ENCODE assay signal across 8 mouse cellular contexts in the genomic region with DNA sequence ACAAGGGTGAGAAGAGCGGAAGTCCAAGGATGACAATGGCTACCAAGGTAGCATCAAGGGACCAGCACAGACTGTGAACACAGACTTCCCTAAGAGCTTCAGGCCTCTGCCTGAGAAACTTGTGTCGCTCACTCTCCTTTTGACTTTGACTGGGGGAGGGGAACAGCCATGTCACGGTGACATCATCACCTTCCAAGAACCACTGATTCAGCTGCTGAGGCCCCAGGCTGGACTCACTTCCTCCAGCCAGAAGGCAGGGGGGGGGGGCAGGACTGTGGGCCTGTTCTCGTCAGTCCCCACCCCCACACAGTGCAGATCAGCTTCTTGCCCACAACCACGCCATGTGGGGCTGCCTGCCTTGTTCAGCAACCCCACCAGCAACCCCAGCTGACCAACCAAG. TPM values are rescaled to one million over a fixed set of nuclear protein-coding genes. Genes with fewer than 3 reads are reported as not detected.
A peak's percentile ranks its signal among the peaks of the same experiment; 100 is the strongest.
DNase-seq lines count a peak whose midpoint lies in the region; ATAC-seq and TF ChIP-seq lines count a peak whose summit lies in the region.

No protein-coding gene starts in this region.

- H3K27me3 ChIP-seq in hindbrain, embryonic 10.5 days (ENCODE audit: insufficient read depth, poor library complexity, severe bottlenecking): 0 out of 2 replicates have a peak, but pooled peaks cover 3% of the 10 kb centered on the region
- no peaks in the 10 kb centered on the region for H3K27me3 ChIP-seq in hindbrain, embryonic 13.5 days
- H3K27me3 ChIP-seq in ES-Bruce4 (ENCODE audit: control insufficient read depth, insufficient read depth, low read length, poor library complexity, severe bottlenecking): no peaks in the 10 kb centered on the region
- no peaks in the 10 kb centered on the region for H3K27me3 ChIP-seq in intestine, embryonic 15.5 days (replicated peaks)
- H3K27me3 ChIP-seq in lung, embryonic 15.5 days: no peaks in the 10 kb centered on the region

- peaks cover 56% of the 10 kb centered on the region for H3K4me1 ChIP-seq in hindbrain, embryonic 10.5 days (replicated peaks)
- peaks cover 41% of the 10 kb centered on the region for H3K4me1 ChIP-seq in hindbrain, embryonic 13.5 days (replicated peaks)
- peaks cover 6% of the 10 kb centered on the region for H3K4me1 ChIP-seq in ES-Bruce4 (ENCODE audit: control insufficient read depth, insufficient read depth, low read length)
- H3K4me1 ChIP-seq in embryonic fibroblast, embryonic 13.5 days (ENCODE audit: control insufficient read depth, insufficient read depth, low read length): peaks cover 31% of the 10 kb centered on the region
- H3K4me1 ChIP-seq in intestine, embryonic 15.5 days (replicated peaks): peaks cover 26% of the 10 kb centered on the region
- peaks cover 51% of the 10 kb centered on the region for H3K4me1 ChIP-seq in lung, embryonic 15.5 days

- H3K27ac ChIP-seq in hindbrain, embryonic 10.5 days: peak overlapping the region; percentile 78
- no peak overlapping the region for H3K27ac ChIP-seq in hindbrain, embryonic 13.5 days
- H3K27ac ChIP-seq in ES-Bruce4 (ENCODE audit: insufficient read depth, low read length): no peak overlapping the region
- peak overlapping the region; percentile 97 for H3K27ac ChIP-seq in embryonic fibroblast, embryonic 13.5 days (ENCODE audit: insufficient read depth, low read length)
- no peak overlapping the region for H3K27ac ChIP-seq in intestine, embryonic 15.5 days
- no peak overlapping the region for H3K27ac ChIP-seq in lung, embryonic 15.5 days

- WGBS in hindbrain, embryonic 10.5 days: 32% methylated on average over 5 of the region's 5 CpGs
- WGBS in hindbrain, embryonic 13.5 days: 39% methylated on average over 5 of the region's 5 CpGs
- WGBS in intestine, embryonic 15.5 days: 43% methylated on average over 5 of the region's 5 CpGs
- 54% methylated on average over 5 of the region's 5 CpGs for WGBS in lung, embryonic 15.5 days

- peak; percentile 53 for DNase-seq in hindbrain, embryonic 10.5 days (ENCODE audit: low spot score)
- DNase-seq in spleen, postnatal 36 days (ENCODE audit: low spot score in 2 of 2): peak; percentile 83 to 84
- DNase-seq in urinary bladder, adult 2 months (ENCODE audit: low spot score): no peak

- H3K4me2 ChIP-seq in hindbrain, embryonic 13.5 days: no peak overlapping the region
- no peak overlapping the region for H3K4me2 ChIP-seq in intestine, embryonic 15.5 days (replicated peaks)
- no peak overlapping the region for H3K4me2 ChIP-seq in lung, embryonic 15.5 days

- H3K36me3 ChIP-seq in hindbrain, embryonic 10.5 days: no peaks in the 10 kb centered on the region
- H3K36me3 ChIP-seq in hindbrain, embryonic 13.5 days: no peaks in the 10 kb centered on the region
- no peaks in the 10 kb centered on the region for H3K36me3 ChIP-seq in ES-Bruce4 (ENCODE audit: control insufficient read depth, insufficient read depth, low read length, poor library complexity, severe bottlenecking)
- H3K36me3 ChIP-seq in intestine, embryonic 15.5 days: no peaks in the 10 kb centered on the region
- H3K36me3 ChIP-seq in lung, embryonic 15.5 days: no peaks in the 10 kb centered on the region

- TF ChIP-seq POLR2A in ES-Bruce4 (IDR thresholded peaks at IDR 0.05; ENCODE audit: insufficient read depth, low read length): no peak
- TF ChIP-seq POLR2A in embryonic fibroblast, embryonic 13.5 days (IDR thresholded peaks at IDR 0.05; ENCODE audit: low read depth, low read length): peak; percentile 80

- TF ChIP-seq CTCF in ES-Bruce4 (IDR thresholded peaks at IDR 0.05; ENCODE audit: low read depth, low read length): no peak
- TF ChIP-seq CTCF in embryonic fibroblast, embryonic 13.5 days (IDR thresholded peaks at IDR 0.05; ENCODE audit: borderline replicate concordance, insufficient read depth, low read length): no peak

- TF ChIP-seq EP300 in ES-Bruce4 (IDR thresholded peaks at IDR 0.05; ENCODE audit: insufficient read depth, low read depth, low read length): peak; percentile 62; the same call in 1 of the 2 replicates

- no peak overlapping the region for H3K9ac ChIP-seq in hindbrain, embryonic 13.5 days
- H3K9ac ChIP-seq in ES-Bruce4 (ENCODE audit: low read depth, poor library complexity, severe bottlenecking): no peak overlapping the region
- H3K9ac ChIP-seq in intestine, embryonic 15.5 days: no peak overlapping the region
- H3K9ac ChIP-seq in lung, embryonic 15.5 days: no peak overlapping the region

- ATAC-seq in hindbrain, embryonic 13.5 days (ENCODE audit: low FRiP score): no peak
- ATAC-seq in intestine, embryonic 15.5 days: peak; percentile 45; the same call in 1 of the 2 replicates
- ATAC-seq in lung, embryonic 15.5 days (ENCODE audit: borderline replicate concordance, extremely low read depth, low FRiP score, low TSS enrichment): peak; percentile 29; the same call in 1 of the 2 replicates

- H3K4me3 ChIP-seq in hindbrain, embryonic 10.5 days: no peak overlapping the region
- H3K4me3 ChIP-seq in hindbrain, embryonic 13.5 days: no peak overlapping the region
- no peak overlapping the region for H3K4me3 ChIP-seq in ES-Bruce4 (ENCODE audit: low read depth, low read length)
- H3K4me3 ChIP-seq in embryonic fibroblast, embryonic 13.5 days (ENCODE audit: insufficient read depth, low read length): no peak overlapping the region
- H3K4me3 ChIP-seq in intestine, embryonic 15.5 days (replicated peaks): no peak overlapping the region
- no peak overlapping the region for H3K4me3 ChIP-seq in lung, embryonic 15.5 days

- H3K9me3 ChIP-seq in hindbrain, embryonic 10.5 days: no peaks in the 10 kb centered on the region
- no peaks in the 10 kb centered on the region for H3K9me3 ChIP-seq in hindbrain, embryonic 13.5 days
- H3K9me3 ChIP-seq in ES-Bruce4 (replicated peaks; ENCODE audit: control insufficient read depth, insufficient read depth, low read length, poor library complexity, severe bottlenecking): no peaks in the 10 kb centered on the region
- H3K9me3 ChIP-seq in intestine, embryonic 15.5 days: no peaks in the 10 kb centered on the region
- no peaks in the 10 kb centered on the region for H3K9me3 ChIP-seq in lung, embryonic 15.5 days

RNA-seq across cellular contexts. Expression of gene Ier5, which starts 49.3 kb away (rescaled TPM):
- 4.1 and 7.0 TPM in 2 replicates for polyA plus RNA-seq in hindbrain, embryonic 10.5 days (2016; fragmentation: Nextera tagmentation; extraction: Ambion mirVana)
- 5.5 and 8.8 TPM in 2 replicates for polyA plus RNA-seq in hindbrain, embryonic 13.5 days (2015; fragmentation: Nextera tagmentation; extraction: Ambion mirVana)
- 5.9 and 7.7 TPM in 2 replicates for polyA plus RNA-seq in ES-Bruce4 (2011; ENCODE audit: insufficient read depth, insufficient read length, low read depth, missing spikeins)
- 37.2 and 48.4 TPM in 2 replicates for polyA plus RNA-seq in embryonic fibroblast, embryonic 13.5 days (2011; ENCODE audit: insufficient read length, low read depth, missing spikeins)
- 3.8 and 4.8 TPM in 2 replicates for polyA plus RNA-seq in intestine, embryonic 15.5 days (2015; fragmentation: Nextera tagmentation; extraction: Ambion mirVana)
- polyA plus RNA-seq in lung, embryonic 15.5 days (2015; fragmentation: Nextera tagmentation; extraction: Ambion mirVana): 7.0 and 8.7 TPM in 2 replicates
- 29.7 and 40.7 TPM in 2 replicates for polyA plus RNA-seq in urinary bladder, adult 2 months (2012; rRNA removed)

Comparison
In these comparisons a context has a peak if more than half of its experiments do, and no peak if none do; other contexts are left out.
1. H3K27ac ChIP-seq: peak in hindbrain, embryonic 10.5 days (single experiment) and embryonic fibroblast, embryonic 13.5 days (single experiment); none in hindbrain, embryonic 13.5 days (single experiment), ES-Bruce4 (single experiment), intestine, embryonic 15.5 days (single experiment) and lung, embryonic 15.5 days (single experiment).